In the genomic region with DNA sequence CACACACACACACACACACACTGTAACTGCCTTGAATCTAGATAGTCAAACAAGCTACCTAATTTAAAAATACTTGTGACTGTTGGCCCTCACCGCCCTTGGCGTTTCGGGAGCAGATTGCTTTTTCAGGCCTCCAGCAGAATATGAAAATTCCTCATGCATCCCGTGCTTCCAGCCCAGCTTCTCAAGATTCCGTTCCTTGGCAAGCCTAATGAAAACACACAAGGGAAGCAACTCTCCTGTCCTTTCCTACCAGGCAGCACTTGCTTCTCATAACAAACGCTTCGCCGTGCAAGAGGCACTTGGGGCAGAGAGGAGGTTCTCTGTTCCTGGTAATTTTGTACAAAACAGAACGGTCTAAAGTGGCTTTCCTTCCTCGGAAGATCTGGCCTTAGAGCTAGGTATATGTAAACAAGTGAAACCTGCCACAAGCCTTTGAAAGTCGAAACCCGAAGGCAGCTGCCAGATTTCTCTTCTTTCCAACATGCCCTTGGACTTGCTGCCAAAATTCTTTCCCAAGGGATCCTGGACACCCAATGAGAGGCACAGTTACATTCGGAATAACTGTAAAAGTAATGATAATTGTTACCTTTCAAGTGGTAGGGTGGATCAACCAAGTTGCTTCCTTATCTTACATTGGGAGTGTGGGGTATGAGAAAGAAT, we compare ENCODE assay signal across 10 mouse cellular contexts.
DNase-seq lines count a peak whose midpoint lies in the region; ATAC-seq and TF ChIP-seq lines count a peak whose summit lies in the region.
"Had no signal": no experiment of that assay in that cellular context is flagged by ENCODE, and none has a peak within 500 bp of the region (broad histone marks: within the 10 kb centered on the region; RNA-seq: fewer than 3 reads in every experiment).

No protein-coding gene starts in this region.

- peaks cover 20% of the 10 kb centered on the region; the same call in 1 of the 2 replicates for H3K4me1 ChIP-seq in embryonic facial prominence, embryonic 13.5 days
- no peaks in the 10 kb centered on the region for H3K4me1 ChIP-seq in lung, embryonic 14.5 days (ENCODE audit: insufficient read depth)
- H3K4me1 ChIP-seq in forebrain, embryonic 10.5 days = peaks cover 4% of the 10 kb centered on the region

- no peak for ATAC-seq in embryonic facial prominence, embryonic 13.5 days (ENCODE audit: insufficient number of reproducible peaks, insufficient read depth, low FRiP score, low TSS enrichment, low read depth)
- no peak for ATAC-seq in lung, embryonic 14.5 days (ENCODE audit: insufficient read depth)
- ATAC-seq: CD4-positive, CD25-positive, alpha-beta regulatory T cell, adult 4 months had no signal

- H3K36me3 ChIP-seq in embryonic facial prominence, embryonic 13.5 days = no peaks in the 10 kb centered on the region
- H3K36me3 ChIP-seq in lung, embryonic 14.5 days (ENCODE audit: insufficient read depth) = no peaks in the 10 kb centered on the region
- H3K36me3 ChIP-seq in forebrain, embryonic 10.5 days (replicated peaks) = no peaks in the 10 kb centered on the region

- H3K4me3 ChIP-seq in embryonic facial prominence, embryonic 13.5 days = no peak overlapping the region
- no peak overlapping the region for H3K4me3 ChIP-seq in lung, embryonic 14.5 days (ENCODE audit: low read depth, low read length)
- H3K4me3 ChIP-seq in forebrain, embryonic 10.5 days = no peak overlapping the region

- H3K27ac ChIP-seq in embryonic facial prominence, embryonic 13.5 days = peak overlapping the region; percentile 34; the same call in 1 of the 2 replicates
- peak overlapping the region; percentile 8; the same call in 1 of the 2 replicates for H3K27ac ChIP-seq in lung, embryonic 14.5 days (ENCODE audit: low read depth)
- H3K27ac ChIP-seq in forebrain, embryonic 10.5 days = no peak overlapping the region

- 44% methylated on average over 13 of the region's 13 CpGs for WGBS in embryonic facial prominence, embryonic 13.5 days
- 24% methylated on average over 13 of the region's 13 CpGs for WGBS in lung, embryonic 14.5 days
- 84% methylated on average over 13 of the region's 13 CpGs for WGBS in forebrain, embryonic 10.5 days

- no peak for TF ChIP-seq CTCF in lung, embryonic 14.5 days (IDR thresholded peaks at IDR 0.05; ENCODE audit: low read depth)

- no peaks in the 10 kb centered on the region for H3K27me3 ChIP-seq in embryonic facial prominence, embryonic 13.5 days
- H3K27me3 ChIP-seq in lung, embryonic 14.5 days (ENCODE audit: insufficient read depth, low read length) = no peaks in the 10 kb centered on the region
- no peaks in the 10 kb centered on the region for H3K27me3 ChIP-seq in forebrain, embryonic 10.5 days (ENCODE audit: poor library complexity, severe bottlenecking)

- intact Hi-C loops in gastrocnemius, postnatal 36 days (cut with DNase I) = no loop called here

- H3K9me3 ChIP-seq in embryonic facial prominence, embryonic 13.5 days = peaks cover 4% of the 10 kb centered on the region; the same call in 1 of the 2 replicates
- H3K9me3 ChIP-seq in lung, embryonic 14.5 days (ENCODE audit: low read depth, low read length) = peaks cover 4% of the 10 kb centered on the region; the same call in 1 of the 2 replicates
- peaks cover 10% of the 10 kb centered on the region for H3K9me3 ChIP-seq in forebrain, embryonic 10.5 days

- H3K9ac ChIP-seq in embryonic facial prominence, embryonic 13.5 days = no peak overlapping the region
- no peak overlapping the region; the same call in 1 of the 2 replicates for H3K9ac ChIP-seq in lung, embryonic 14.5 days

- DNase-seq in gastrocnemius, adult 18-20 months (ENCODE audit: low spot score) = peak; percentile 75
- no peak for DNase-seq in gastrocnemius, postnatal 36 days
- DNase-seq in 3T3-L1 (ENCODE audit: low read depth, low spot score) = peak; percentile 26
- peak; percentile 56 for DNase-seq in lung, embryonic 14.5 days
- no peak for DNase-seq in forebrain, embryonic 10.5 days (ENCODE audit: extremely low spot score, low spot score)
- DNase-seq in retina, embryonic 14.5 days (ENCODE audit: low spot score) = no peak
- DNase-seq in spleen, adult 18-20 months = no peak
- DNase-seq: embryo, embryonic 11 days had no signal

- no peak overlapping the region for H3K4me2 ChIP-seq in embryonic facial prominence, embryonic 13.5 days
- no peak overlapping the region for H3K4me2 ChIP-seq in lung, embryonic 14.5 days

Comparison
In these comparisons a context has a peak if more than half of its experiments do, and no peak if none do; other contexts are left out.
1. DNase-seq: peak in gastrocnemius, adult 18-20 months (single experiment), 3T3-L1 (single experiment) and lung, embryonic 14.5 days (single experiment); none in gastrocnemius, postnatal 36 days (0 of 2), forebrain, embryonic 10.5 days (single experiment), retina, embryonic 14.5 days (single experiment) and spleen, adult 18-20 months (0 of 2).